In genomic region chr12:73298621-73299020, GRCm38 (mm10) we compare ENCODE assay signal across 28 mouse cellular contexts. TPM values are rescaled to one million over a fixed set of nuclear protein-coding genes. Genes with fewer than 3 reads are reported as not detected.
"Had no signal": no experiment of that assay in that cellular context is flagged by ENCODE, and none has a peak within 500 bp of the region (broad histone marks: within the 10 kb centered on the region; RNA-seq: fewer than 3 reads in every experiment).

No protein-coding gene starts in this region.

- ATAC-seq: forebrain, embryonic 13.5 days; forebrain, embryonic 14.5 days; forebrain, embryonic 15.5 days; forebrain, embryonic 16.5 days; forebrain, postnatal 0 days had no signal

- H3K4me3 ChIP-seq: embryonic facial prominence, embryonic 10.5 days; embryonic facial prominence, embryonic 12.5 days; embryonic facial prominence, embryonic 13.5 days; embryonic facial prominence, embryonic 15.5 days; erythroblast, embryonic 14.5 days; forebrain, embryonic 10.5 days; forebrain, embryonic 12.5 days; forebrain, embryonic 13.5 days; forebrain, embryonic 15.5 days; gastrocnemius, adult 2 months; heart, adult 2 months; heart, embryonic 10.5 days had no signal

- H3K4me1 ChIP-seq: embryonic facial prominence, embryonic 10.5 days; forebrain, embryonic 10.5 days; forebrain, embryonic 12.5 days; forebrain, embryonic 13.5 days had no signal

- H3K27ac ChIP-seq: embryonic facial prominence, embryonic 10.5 days; embryonic facial prominence, embryonic 12.5 days; embryonic facial prominence, embryonic 13.5 days; embryonic facial prominence, embryonic 15.5 days; forebrain, embryonic 10.5 days; forebrain, embryonic 12.5 days; forebrain, embryonic 13.5 days; forebrain, embryonic 15.5 days; gastrocnemius, adult 2 months; heart, adult 2 months; heart, embryonic 10.5 days had no signal

- H3K9ac ChIP-seq: embryonic facial prominence, embryonic 12.5 days; embryonic facial prominence, embryonic 13.5 days; embryonic facial prominence, embryonic 15.5 days; forebrain, embryonic 12.5 days; forebrain, embryonic 13.5 days; forebrain, embryonic 15.5 days; forebrain, postnatal 0 days had no signal

- H3K4me2 ChIP-seq: embryonic facial prominence, embryonic 12.5 days; embryonic facial prominence, embryonic 13.5 days; embryonic facial prominence, embryonic 15.5 days; forebrain, embryonic 12.5 days; forebrain, embryonic 13.5 days; forebrain, embryonic 15.5 days had no signal

- H3K9me3 ChIP-seq: embryonic facial prominence, embryonic 10.5 days; embryonic facial prominence, embryonic 12.5 days; embryonic facial prominence, embryonic 13.5 days; embryonic facial prominence, embryonic 15.5 days; forebrain, embryonic 10.5 days; forebrain, embryonic 12.5 days; forebrain, embryonic 13.5 days; forebrain, embryonic 15.5 days; heart, embryonic 10.5 days had no signal

- DNase-seq: cerebellum, adult 8-10 months; cerebellum, adult 9-10 months; cerebellum, adult 9-11 months; cerebellum, postnatal 10 days; cerebellum, postnatal 14 days; cerebellum, postnatal 25 days; cerebellum, postnatal 36 days; embryo, embryonic 11 days; forebrain, postnatal 0 days; gastrocnemius, adult 2 months; gastrocnemius, postnatal 10 days; gastrocnemius, postnatal 14 days; gastrocnemius, postnatal 25 days; gastrocnemius, postnatal 36 days; heart, adult 18-20 months; heart, adult 2 months had no signal

- H3K36me3 ChIP-seq: forebrain, embryonic 15.5 days had no signal

- H3K27me3 ChIP-seq: embryonic facial prominence, embryonic 13.5 days; embryonic facial prominence, embryonic 15.5 days; forebrain, embryonic 12.5 days; forebrain, embryonic 13.5 days; forebrain, embryonic 15.5 days had no signal

RNA-seq across cellular contexts. Expression of gene Slc38a6, which starts 12.0 kb away (rescaled TPM):
- polyA plus RNA-seq: erythroblast, embryonic 14.5 days had no signal
